Mouse (Mus musculus) stomach, postnatal 0 days (tissue): ENCODE data around the gene Sdhaf1.

ENCODE experiments used
- CTCF ChIP-seq: IDR thresholded peaks from 2 replicates; pipeline ENCODE4 v1.5.1; 2016; ENCODE audit warnings: antibody characterized with exemption, low read depth, mild to moderate bottlenecking, moderate library complexity
- EP300 ChIP-seq: optimal IDR thresholded peaks from 2 replicates; pipeline ENCODE3; 2016; ENCODE audit warnings: antibody characterized with exemption

- TF ChIP-seq CTCF = no peak
- TF ChIP-seq EP300 = no peak
These were observed 3.4 kb upstream of the Sdhaf1 start for GRCm38 (mm10) chr7:30327140-30327539.
